Mouse (Mus musculus): ENCODE measurements around the gene Senp3. TPM values are rescaled to one million over a fixed set of nuclear protein-coding genes. Genes with fewer than 3 reads are reported as not detected.

Senp3 gene
- 10 to 100 TPM; 51.2 to 71.3 TPM for polyA plus RNA-seq (2012; fragmentation: generic; extraction: Trizol)

GRCm38 (mm10) chr11:69681314-69682208 is at the start of gene Senp3:
Gene Senp3 (minus strand): TSS chr11:69682084.

DNA sequence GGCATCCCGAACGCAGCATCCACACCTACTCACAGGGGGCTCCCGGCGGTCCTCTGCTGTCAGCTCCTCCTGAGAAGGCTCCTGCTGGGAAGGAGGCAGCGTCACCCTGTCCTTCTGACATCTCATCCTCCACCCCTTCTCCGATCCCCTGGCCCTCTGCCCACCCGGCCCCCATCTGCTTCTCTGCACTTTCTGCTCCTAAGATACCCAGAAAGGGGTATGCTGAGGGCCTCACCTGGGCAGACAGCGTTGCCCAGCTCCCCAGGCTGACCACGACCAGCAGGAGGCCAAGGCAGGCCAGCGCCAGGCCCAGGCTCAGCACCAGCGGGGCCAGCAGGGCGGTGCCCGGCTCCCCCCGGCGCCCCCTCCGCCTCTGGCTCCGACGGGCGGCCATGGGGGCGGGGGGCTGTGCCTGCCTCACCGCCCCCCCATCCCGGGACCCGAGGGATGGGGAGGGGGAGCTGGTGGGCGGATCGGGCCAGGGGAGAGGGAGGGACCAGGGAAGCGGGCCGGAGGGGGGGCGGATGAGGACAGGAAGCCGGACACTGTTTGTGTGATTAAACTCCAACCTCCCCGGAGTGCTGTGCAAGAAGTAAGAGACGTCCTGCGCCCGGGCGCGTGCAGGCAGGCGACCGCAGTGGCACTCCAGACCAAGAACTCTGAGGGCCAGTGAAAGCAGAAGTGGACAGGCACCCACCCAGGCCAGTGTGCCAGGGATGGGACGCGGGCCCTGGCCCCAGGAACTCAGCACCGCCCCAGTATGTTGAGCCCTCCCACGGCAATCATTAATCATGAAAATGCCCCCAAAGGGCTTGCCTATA is 13.7 kb upstream of the Senp3 start, which contains the start of the genes Tnfsf12 and Tnfsfm13:
TSS of gene Tnfsf12 (minus strand) at position 489 of the 821 bp plus-strand sequence.
TSS of gene Tnfsfm13 (minus strand) at position 738 of the 821 bp plus-strand sequence.

DNA sequence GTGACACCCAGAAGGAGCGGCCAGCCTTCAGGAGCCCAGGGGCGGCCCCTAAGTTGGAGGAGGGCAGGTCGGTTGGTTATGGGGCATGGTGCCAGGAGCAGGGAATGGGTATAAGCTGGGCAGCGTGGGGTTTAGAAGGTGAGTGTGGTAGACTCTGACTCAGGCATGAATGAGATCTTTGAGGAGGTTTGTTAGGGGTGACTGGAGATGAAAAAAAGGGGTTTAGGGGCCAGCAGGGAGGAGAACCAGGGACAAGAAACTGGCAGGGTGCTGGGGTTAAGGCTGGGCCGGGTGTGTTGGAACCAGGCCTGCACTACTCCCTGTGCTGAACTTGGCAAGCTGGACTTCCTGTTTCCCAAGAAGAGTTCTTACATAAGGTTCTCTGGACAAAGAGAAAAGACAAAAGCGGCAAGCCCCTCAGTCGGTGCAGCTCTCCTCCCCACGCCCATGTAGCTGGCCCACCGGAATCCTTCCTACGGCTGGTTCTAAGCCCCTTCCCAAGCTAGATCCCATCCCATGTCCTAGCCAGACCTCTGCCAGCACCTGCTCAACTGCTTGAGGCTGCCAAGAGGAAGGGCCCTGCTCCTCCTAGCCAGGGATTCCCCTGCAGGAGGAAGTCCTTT is 3.8 kb upstream of the Senp3 start, which contains the start of gene Tnfsf13:
TSS of gene Tnfsf13 (minus strand) at position 259 of the 623 bp plus-strand sequence.

GRCm38 (mm10) chr11:69672211-69672706 is 9.6 kb downstream of the Senp3 start, which contains the start of gene Eif4a1:
Gene Eif4a1 (minus strand): TSS chr11:69672423.

DNA sequence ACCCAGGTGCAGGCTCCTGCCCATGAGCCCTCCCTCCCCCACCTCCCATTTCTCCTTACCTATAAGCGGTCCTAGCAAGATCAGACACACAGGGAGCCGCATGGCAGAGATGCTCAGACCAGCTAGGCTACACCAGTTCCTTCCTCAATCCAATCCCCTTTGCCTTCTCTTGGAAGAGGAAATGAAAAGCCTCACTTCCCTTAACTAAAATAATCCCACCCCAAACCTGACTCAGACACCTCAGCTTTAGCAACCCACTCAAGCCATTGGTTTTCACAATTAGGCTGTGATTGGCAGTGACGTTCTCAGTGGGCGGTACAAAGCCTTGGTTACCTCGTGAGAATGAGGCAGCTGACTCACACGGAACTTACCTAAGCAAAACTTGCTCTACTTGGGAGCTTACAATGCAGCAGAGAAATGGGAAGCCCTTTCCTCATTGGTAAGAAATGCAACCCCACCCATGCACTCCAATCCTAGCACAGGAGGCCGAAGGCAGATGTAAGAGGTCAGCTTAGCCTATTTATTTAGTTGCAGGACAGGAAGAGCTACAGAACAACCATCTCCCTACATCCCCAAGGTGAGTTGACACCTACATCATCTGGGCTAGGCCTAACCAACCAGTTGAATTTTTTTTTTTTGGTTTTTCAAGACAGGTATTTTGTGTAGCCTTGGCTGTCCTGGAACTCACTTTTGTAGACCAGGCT is 15.8 kb downstream of the Senp3 start, which contains the start of gene Cd68:
TSS of gene Cd68 (minus strand) at position 193 of the 704 bp plus-strand sequence.

GRCm38 (mm10) chr11:69662213-69662966 is 19.5 kb downstream of the Senp3 start, which contains the start of gene Mpdu1:
Gene Mpdu1 (minus strand): TSS chr11:69662642.

GRCm38 (mm10) chr11:69655264-69656064 is 26.4 kb downstream of the Senp3 start, which contains the start of gene Sox15:
Gene Sox15 (plus strand): TSS chr11:69655314.

DNA sequence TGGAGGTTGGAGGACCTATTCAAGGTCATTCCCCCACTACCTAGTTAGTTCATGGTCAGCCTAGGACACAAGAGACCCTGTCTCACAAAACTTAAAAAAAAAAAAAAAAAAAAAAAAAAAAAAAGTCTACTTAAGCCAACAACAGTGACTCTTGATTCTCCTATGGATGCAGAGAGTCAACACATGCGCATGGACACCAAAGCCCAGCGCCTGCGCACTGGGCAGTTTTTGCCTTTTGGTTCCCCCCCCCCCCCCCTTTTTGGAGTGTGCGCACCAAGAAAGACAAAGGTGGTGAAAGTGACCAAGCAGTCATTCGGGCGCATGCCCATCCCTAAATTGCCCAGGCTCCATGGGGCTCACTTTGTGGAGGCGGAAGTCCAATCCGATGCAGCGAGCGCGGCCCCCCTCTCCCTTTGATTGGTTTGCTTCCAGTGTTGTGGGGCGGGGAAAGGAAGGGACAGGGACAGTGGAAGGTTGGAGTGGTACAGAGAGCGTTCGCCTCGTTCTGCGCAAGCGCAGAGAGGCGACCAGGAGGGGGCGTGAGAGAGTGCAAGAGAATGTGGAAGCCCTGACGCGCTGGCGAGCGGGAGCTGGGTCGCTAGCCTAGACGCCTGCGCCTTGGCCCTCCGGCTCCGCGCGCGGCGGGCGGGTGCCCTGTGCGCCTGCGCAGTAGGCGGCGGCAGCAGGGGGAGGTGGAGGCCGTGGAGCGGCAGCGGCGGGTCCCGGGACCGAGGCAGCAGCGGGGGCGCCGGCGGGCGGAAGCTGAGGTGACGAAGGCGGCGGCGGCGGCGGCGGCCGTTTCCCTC is 49.4 kb downstream of the Senp3 start, which contains the start of gene Fxr2:
TSS of gene Fxr2 (plus strand) at position 707 of the 806 bp plus-strand sequence.

Other genes with a start within 250 kb of the Senp3 start
- 1 to 10 TPM in 1 of 2 experiments, under 1 TPM in 1; 0.02 to 1.6 TPM for gene Dnah2, start 133.0 kb downstream of the Senp3 start, polyA plus RNA-seq (2012; fragmentation: generic; extraction: Trizol)
- gene Efnb3, start 121.9 kb downstream of the Senp3 start, polyA plus RNA-seq (2012; fragmentation: generic; extraction: Trizol), result 1 to 10 TPM in 1 of 2 experiments, under 1 TPM in 1; 0.14 to 1.5 TPM
- gene Wrap53, start 101.8 kb downstream of the Senp3 start, polyA plus RNA-seq (2012; fragmentation: generic; extraction: Trizol), result 10 to 100 TPM; 14.8 to 24.4 TPM
- 100 to 1,000 TPM; 156 to 242 TPM for gene Trp53, start 101.7 kb downstream of the Senp3 start, polyA plus RNA-seq (2012; fragmentation: generic; extraction: Trizol)
- gene Atp1b2, start 76.1 kb downstream of the Senp3 start, polyA plus RNA-seq (2012; fragmentation: generic; extraction: Trizol), result 1 to 10 TPM in 1 of 2 experiments, under 1 TPM in 1; 0.05 to 1.3 TPM
- gene Shbg, start 64.2 kb downstream of the Senp3 start, polyA plus RNA-seq (2012; fragmentation: generic; extraction: Trizol), result not detected
- 10 to 100 TPM in 1 of 2 experiments, 1 to 10 TPM in 1; 4.4 to 16.8 TPM for gene Sat2, start 60.1 kb downstream of the Senp3 start, polyA plus RNA-seq (2012; fragmentation: generic; extraction: Trizol)
- 10 to 100 TPM; 29.4 to 66.7 TPM for gene Fxr2, start 49.1 kb downstream of the Senp3 start, polyA plus RNA-seq (2012; fragmentation: generic; extraction: Trizol)
- under 1 TPM; 0.05 to 0.25 TPM for gene Sox15, start 26.8 kb downstream of the Senp3 start, polyA plus RNA-seq (2012; fragmentation: generic; extraction: Trizol)
- gene Mpdu1, start 19.4 kb downstream of the Senp3 start, polyA plus RNA-seq (2012; fragmentation: generic; extraction: Trizol), result 100 to 1,000 TPM in 1 of 2 experiments, 10 to 100 TPM in 1; 98.1 to 128 TPM
- gene Cd68, start 15.9 kb downstream of the Senp3 start, polyA plus RNA-seq (2012; fragmentation: generic; extraction: Trizol), result 1 to 10 TPM; 1.8 to 3.0 TPM
- 100 to 1,000 TPM; 336 to 467 TPM for gene Eif4a1, start 9.7 kb downstream of the Senp3 start, polyA plus RNA-seq (2012; fragmentation: generic; extraction: Trizol)
- 1 to 10 TPM; 1.1 to 6.9 TPM for gene Tnfsf13, start 3.7 kb upstream of the Senp3 start, polyA plus RNA-seq (2012; fragmentation: generic; extraction: Trizol)
- 100 to 1,000 TPM in 1 of 2 experiments, 10 to 100 TPM in 1; 34.3 to 119 TPM for gene Tnfsf12, start 13.8 kb upstream of the Senp3 start, polyA plus RNA-seq (2012; fragmentation: generic; extraction: Trizol)
- 10 to 100 TPM in 1 of 2 experiments, 1 to 10 TPM in 1; 6.4 to 30.3 TPM for gene Tnfsfm13, start 14.0 kb upstream of the Senp3 start, polyA plus RNA-seq (2012; fragmentation: generic; extraction: Trizol)
- 100 to 1,000 TPM in 1 of 2 experiments, 10 to 100 TPM in 1; 42.8 to 126 TPM for gene Polr2a, start 76.6 kb upstream of the Senp3 start, polyA plus RNA-seq (2012; fragmentation: generic; extraction: Trizol)
- gene Slc35g3, start 79.9 kb upstream of the Senp3 start, polyA plus RNA-seq (2012; fragmentation: generic; extraction: Trizol), result under 1 TPM in 1 of 2 experiments, not detected in 1; 0.26 TPM
- 10 to 100 TPM in 1 of 2 experiments, 1 to 10 TPM in 1; 1.2 to 14.4 TPM for gene Zbtb4, start 83.8 kb upstream of the Senp3 start, polyA plus RNA-seq (2012; fragmentation: generic; extraction: Trizol)
- under 1 TPM; 0.63 to 0.89 TPM for gene Chrnb1, start 113.9 kb upstream of the Senp3 start, polyA plus RNA-seq (2012; fragmentation: generic; extraction: Trizol)
- under 1 TPM; 0.01 to 0.31 TPM for gene Fgf11, start 119.8 kb upstream of the Senp3 start, polyA plus RNA-seq (2012; fragmentation: generic; extraction: Trizol)
- under 1 TPM; 0.01 to 0.05 TPM for gene Tmem102, start 123.5 kb upstream of the Senp3 start, polyA plus RNA-seq (2012; fragmentation: generic; extraction: Trizol)
- not detected for gene Gm39566, start 133.2 kb upstream of the Senp3 start, polyA plus RNA-seq (2012; fragmentation: generic; extraction: Trizol)
- not detected for gene Spem2, start 136.4 kb upstream of the Senp3 start, polyA plus RNA-seq (2012; fragmentation: generic; extraction: Trizol)
- gene Spem1, start 140.1 kb upstream of the Senp3 start, polyA plus RNA-seq (2012; fragmentation: generic; extraction: Trizol), result under 1 TPM; 0.02 to 0.07 TPM
- 10 to 100 TPM in 1 of 2 experiments, 1 to 10 TPM in 1; 4.3 to 49.8 TPM for gene Nlgn2, start 155.7 kb upstream of the Senp3 start, polyA plus RNA-seq (2012; fragmentation: generic; extraction: Trizol)
- gene Tmem256, start 156.4 kb upstream of the Senp3 start, polyA plus RNA-seq (2012; fragmentation: generic; extraction: Trizol), result 100 to 1,000 TPM; 452 to 473 TPM
- 100 to 1,000 TPM in 1 of 2 experiments, 10 to 100 TPM in 1; 45.7 to 171 TPM for gene Plscr3, start 164.3 kb upstream of the Senp3 start, polyA plus RNA-seq (2012; fragmentation: generic; extraction: Trizol)
- not detected for gene Tnk1, start 176.6 kb upstream of the Senp3 start, polyA plus RNA-seq (2012; fragmentation: generic; extraction: Trizol)
- not detected for gene Tmem95, start 195.9 kb upstream of the Senp3 start, polyA plus RNA-seq (2012; fragmentation: generic; extraction: Trizol)
- gene Kctd11, start 199.3 kb upstream of the Senp3 start, polyA plus RNA-seq (2012; fragmentation: generic; extraction: Trizol), result 10 to 100 TPM in 1 of 2 experiments, 1 to 10 TPM in 1; 5.0 to 12.3 TPM
- gene Acap1, start 213.5 kb upstream of the Senp3 start, polyA plus RNA-seq (2012; fragmentation: generic; extraction: Trizol), result under 1 TPM; 0.04 to 0.07 TPM
- 1 to 10 TPM; 1.6 to 9.9 TPM for gene 2810408A11Rik, start 218.9 kb upstream of the Senp3 start, polyA plus RNA-seq (2012; fragmentation: generic; extraction: Trizol)
- gene Neurl4, start 219.0 kb upstream of the Senp3 start, polyA plus RNA-seq (2012; fragmentation: generic; extraction: Trizol), result 10 to 100 TPM; 13.1 to 24.7 TPM
- 10 to 100 TPM; 66.9 to 94.9 TPM for gene Gps2, start 231.8 kb upstream of the Senp3 start, polyA plus RNA-seq (2012; fragmentation: generic; extraction: Trizol)
- gene Eif5a, start 239.9 kb upstream of the Senp3 start, polyA plus RNA-seq (2012; fragmentation: generic; extraction: Trizol), result 1,000 to 10,000 TPM in 1 of 2 experiments, 100 to 1,000 TPM in 1; 812 to 3,163 TPM